Mouse (Mus musculus): ENCODE data around the gene C130060K24Rik.

Gene C130060K24Rik

DNA sequence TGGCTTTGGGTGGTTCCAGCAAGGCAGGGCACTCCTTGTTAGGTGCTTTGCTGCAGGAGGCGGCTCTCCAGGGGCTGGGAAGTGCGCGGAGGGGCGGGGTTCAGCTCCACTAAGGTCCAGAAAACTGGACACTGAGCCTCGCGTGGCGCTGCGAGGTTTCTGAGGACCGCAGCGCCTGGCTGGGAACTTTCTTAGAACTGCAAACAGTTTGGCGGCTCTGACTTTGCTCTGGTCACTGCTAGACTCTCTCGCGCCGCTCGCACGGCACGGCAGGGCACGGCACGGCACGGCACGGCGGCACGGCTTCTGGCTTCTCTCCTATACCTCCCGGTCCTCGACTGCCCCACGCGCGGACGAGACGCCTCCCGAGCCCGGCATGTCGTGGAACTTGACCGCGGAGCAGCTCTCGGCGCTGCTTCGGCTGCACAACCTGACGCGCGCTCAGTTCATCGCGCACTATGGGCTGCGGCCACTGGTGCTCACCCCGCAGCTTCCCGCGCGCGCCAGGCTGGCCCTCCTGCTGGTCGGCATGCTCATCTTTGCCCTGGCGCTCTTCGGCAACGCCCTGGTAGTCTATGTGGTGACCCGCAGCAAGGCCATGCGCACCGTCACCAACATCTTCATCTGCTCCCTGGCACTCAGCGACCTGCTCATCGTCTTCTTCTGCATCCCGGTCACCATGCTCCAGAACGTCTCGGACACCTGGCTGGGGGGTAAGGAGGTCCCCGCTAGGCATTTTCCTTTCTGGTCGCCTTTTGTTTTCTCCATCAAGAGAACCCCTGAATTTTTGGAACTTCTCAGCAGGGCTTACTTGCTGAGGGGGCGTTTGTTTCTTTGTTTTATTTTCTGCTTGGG, at the start of gene C130060K24Rik:
TSS of gene C130060K24Rik (plus strand) at position 188 of the 855 bp plus-strand sequence.
- DNase-seq (ENCODE audit: low spot score): no peak

DNA sequence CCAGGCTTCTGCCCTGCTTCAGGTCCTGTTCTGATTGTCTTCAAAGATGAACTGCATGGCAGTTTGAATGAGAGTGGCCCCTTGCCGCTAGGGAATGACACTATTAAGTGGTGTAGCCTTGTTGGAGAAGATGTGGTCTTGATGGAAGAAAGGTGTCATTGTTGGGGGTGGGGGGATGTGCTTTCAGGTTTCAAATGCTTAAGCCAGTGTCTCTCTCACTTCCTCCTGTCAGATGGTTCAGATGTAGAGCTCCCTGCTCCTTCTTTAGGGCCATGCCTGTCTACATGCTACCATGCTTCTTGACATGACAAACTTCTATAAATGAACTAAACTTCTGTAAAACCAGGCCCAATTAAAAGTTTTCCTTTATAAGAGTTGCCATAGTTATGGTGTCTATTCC, 46.7 kb upstream of the C130060K24Rik start:
- no peak for DNase-seq (ENCODE audit: low spot score)

DNA sequence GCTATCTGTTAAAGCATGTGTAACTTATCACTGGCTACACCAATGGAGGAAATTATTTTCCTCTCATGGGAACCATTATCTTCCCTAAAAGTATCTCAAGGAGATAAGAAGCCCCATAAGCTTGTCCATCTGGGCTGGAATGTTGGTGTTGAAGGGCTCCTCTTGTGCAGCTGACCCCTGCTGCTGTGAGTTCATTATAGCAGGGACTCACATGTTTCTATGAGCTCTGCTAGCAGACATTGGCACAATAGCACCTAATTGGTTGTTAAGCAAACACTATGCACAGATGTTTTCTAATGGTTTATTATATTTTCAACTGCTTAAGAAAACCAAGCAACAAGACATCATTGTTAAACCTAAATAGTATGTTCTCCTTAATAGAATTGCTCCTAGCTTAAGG, 41.5 kb upstream of the C130060K24Rik start:
- DNase-seq (ENCODE audit: low spot score): no peak

DNA sequence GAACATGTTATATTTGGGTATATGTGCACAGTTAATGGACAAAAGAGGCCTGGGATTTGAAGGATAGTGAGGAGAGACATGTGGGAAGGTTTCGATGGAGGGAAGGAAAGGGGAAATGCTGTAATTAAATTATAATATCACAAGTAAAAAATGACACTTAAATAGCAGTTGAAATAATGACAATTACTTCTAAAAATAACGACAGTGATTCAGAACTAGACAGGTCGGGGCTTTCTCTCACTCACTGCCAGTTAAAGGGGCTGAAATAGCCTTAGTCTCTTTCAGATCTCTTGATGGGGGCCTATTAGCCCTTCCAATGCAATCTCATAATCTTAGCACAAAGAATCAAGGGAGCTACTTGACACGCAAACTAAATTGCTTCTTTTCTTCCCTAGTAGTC, 39.5 kb upstream of the C130060K24Rik start:
- DNase-seq (ENCODE audit: low spot score): no peak

DNA sequence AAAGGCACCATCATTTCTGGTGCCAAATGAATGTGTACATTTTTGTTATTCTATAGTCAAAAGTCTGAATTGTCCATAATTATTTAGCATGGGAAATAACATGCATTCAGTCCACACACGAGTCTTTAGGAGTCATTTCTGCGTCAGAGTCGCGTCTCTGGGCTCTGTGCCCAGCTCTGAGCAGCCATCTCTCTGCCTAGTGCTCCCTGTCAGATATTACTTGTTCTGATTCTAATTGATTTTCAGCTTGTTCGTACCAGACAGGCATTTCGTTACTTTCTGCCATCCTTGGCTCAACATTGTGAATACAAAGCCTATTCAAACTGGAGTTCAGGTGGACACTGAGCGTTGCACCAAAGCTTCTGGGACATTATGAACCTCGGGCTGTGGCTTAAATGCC, 33.2 kb upstream of the C130060K24Rik start:
- DNase-seq (ENCODE audit: low spot score): no peak

DNA sequence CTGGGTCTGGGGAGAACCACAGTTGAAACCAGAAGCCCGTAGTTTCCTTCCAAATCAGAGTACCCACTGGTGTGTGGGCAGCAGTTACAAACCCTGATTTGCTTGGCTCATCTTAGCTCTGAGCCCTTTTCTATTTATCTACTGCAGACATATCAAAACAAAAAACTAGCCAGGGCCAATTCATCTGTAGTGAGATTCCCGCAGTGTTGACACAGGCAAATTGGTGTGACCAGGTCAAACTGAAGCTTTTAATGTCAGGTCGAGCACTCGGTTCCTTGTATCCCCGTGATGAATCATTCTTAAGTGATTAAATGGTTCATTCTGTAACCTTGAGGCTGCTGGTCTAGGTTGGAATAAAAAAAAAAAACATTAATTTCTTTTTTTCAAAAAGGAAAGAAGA, 32.6 kb upstream of the C130060K24Rik start:
- no peak for DNase-seq (ENCODE audit: low spot score)

DNA sequence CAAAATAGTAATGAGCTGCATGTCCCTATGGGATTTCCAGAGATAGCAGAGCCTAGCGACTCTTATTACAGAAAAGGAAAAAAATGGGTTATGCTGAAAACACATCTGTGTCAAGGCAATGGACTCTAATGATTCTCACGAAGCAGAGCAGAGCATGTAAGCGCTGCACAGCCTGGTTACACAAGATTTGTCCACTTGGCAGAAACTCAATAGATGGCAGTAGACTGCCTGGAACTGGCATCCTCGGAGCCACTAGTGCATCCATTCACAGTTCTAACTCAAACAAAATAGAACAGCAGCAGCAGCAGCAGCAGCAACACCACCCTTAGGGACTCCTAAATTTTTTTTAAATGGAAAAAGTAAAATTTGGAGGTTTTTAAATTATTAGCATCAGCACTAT, 29.3 kb upstream of the C130060K24Rik start:
- no peak for DNase-seq (ENCODE audit: low spot score)

DNA sequence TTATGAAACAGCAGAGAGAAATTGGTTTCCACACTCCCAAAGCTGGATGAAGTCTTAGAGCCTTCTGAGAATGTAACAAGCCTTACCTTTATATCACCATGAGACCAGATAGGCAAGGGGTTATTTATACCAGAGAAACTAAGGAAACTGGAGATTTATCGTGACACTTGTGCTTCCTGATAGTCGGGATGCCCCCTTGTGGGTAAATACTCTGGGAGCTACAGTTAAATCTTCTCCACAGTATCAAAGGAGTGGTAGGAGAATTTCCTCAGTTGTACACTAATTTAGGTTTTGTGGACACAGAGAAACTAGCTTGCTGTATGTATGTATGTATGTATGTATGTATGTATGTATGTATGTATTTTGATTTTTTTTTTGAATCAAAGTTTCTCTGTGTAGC, 5.0 kb upstream of the C130060K24Rik start:
- DNase-seq (ENCODE audit: low spot score): no peak

DNA sequence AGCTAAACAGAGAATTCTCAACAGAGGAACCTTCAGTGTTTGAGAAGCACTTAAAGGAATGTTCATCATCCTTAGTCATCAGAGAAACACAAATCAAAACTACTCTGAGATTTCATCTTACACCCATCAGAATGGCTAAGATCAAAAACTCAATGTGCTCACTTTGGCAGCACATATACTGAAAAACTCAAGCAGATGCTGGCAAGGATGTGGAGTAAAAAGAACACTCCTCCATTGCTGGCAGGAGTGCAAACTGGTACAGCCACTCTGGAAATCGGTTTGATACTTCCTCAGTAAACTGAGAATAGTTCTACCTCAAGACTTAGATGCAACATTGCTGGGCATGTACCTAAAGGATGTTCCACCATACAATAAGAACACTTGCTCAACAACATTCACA, 41.0 kb downstream of the C130060K24Rik start:
- no peak for DNase-seq (ENCODE audit: low spot score)

DNA sequence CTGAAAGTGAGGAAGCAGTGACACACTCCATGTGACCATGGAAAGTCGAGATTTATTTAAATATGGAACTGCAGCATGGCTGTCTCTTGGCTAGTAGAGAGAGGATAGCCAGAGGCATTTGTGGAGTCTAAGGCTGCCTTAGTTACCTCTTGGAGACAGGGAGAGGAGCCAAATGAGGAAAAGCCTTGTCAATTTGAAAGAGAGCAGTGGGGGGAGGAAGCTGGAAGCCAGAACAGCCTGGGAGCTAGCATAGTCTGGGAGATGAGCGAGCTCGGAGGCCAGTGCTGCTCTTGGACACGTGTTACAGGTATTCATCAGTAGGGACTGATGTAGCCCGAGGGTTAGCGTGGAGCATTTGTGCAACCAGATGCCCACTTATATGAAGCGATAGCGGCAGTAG, 46.2 kb downstream of the C130060K24Rik start:
- no peak for DNase-seq (ENCODE audit: low spot score)

DNA sequence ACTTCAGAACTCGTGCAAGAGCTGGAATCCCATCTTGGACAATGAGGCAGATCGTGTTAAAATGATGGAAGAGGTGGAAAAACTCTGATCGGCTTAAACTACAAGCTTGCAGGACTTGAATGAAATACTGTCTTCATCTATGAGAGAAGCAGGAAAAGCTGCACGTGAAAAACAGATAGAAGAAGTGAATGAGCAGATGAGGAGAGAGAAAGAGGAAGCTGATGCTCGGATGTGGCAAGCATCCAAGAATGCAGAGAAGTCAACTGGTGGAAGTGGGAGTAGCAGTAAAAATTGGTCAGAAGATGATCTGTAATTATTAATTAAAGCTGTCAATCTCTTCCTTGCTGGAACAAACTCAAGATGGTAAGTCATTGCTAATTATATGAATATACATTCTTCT, 52.3 kb downstream of the C130060K24Rik start:
- DNase-seq (ENCODE audit: low spot score): no peak

DNA sequence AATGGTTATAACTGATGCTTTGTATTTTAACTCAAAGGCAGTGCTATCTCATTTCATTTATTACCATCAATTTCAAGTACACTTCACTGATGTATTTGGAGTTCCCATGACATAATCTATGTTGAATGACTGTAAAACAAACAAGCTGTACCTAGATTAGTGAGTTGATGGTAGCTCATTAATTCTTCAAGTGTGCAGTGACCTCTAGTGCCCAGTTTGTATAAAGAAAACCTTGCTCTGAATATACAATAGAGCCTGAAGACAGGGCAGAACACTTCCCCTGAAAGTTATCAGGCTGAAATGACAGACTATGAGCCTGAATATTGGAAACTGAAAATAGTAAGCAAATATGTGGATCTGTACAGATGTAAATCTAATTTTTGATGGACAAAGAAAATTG, 72.6 kb downstream of the C130060K24Rik start:
- peak; percentile 58 for DNase-seq (ENCODE audit: low spot score)

DNA sequence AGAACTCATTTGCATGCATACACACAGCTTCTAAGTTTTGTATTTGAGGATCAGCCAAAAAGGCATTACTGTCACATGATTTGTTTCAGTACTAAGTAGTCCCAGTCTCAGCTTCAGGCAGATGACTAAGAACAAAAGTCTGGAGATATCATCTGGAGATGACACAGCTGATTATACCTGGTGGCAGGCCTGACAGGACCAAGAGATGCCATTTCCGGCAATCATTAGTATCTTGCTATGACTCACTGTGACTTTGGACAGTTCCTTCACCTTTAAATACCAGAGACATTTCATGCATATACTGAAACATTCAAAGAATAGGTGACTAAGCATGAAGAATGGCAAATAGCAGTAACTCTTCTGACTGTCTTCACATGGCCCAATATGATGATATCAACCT, 84.4 kb downstream of the C130060K24Rik start:
- DNase-seq (ENCODE audit: low spot score): no peak

DNA sequence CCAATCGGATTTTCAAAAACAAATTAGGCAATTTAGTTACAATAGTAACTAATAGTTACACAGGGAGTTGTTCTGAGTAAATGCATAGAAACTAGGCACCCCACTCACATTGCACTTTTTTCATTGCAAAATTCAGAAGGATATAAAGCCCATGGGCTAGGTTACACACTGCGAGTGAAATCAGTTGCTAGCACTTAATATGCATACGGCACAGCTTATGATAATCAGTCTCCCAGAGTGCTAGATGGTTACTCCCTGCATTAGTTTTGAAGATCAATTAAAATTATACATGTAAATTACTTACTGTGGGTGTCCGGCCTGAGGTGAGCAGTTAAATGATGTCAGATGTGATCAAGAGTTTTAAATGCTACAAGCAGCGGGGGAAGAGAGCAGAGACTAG, 89.4 kb downstream of the C130060K24Rik start:
- no peak for DNase-seq (ENCODE audit: low spot score)

DNA sequence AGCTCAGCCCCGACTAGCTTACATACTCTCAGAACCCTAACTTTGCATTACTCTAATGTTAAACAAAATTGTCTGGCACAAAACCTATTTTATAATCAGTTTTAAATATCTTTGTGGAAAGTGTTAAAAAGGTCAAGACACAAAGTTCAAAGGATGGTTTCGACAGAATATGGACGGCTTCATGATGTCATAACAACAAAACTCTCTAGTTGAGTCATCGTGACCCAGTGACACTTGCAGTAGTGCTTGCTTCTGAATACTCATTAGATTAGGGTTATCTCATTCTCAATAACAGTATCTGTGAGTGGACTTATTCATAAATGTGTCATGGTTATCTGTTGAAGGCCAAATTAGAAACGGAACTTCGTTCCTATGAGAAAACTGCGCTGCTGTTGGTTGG, 91.5 kb downstream of the C130060K24Rik start:
- no peak for DNase-seq (ENCODE audit: low spot score)

DNA sequence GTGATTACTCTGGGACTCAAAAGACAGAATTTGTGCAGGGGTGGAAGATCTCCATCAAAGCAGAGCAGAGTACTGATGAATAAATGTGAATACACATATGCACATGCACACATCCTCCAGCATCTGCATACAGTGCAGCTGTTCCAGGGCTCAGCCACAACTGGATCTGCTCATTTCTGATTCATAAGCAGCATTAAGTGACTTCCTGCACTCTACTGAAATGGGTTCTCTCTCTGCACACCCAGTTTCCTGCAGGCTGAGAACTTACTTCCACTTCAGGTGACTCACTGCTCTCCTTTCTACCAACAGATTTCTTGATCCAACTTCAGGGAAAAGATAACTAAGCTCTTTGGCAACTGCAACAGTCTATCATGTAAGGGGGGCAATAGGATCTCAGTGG, 117.9 kb downstream of the C130060K24Rik start:
- DNase-seq (ENCODE audit: low spot score): no peak

All from adipocyte (in vitro differentiated cells).